16 mouse cellular contexts compared by ENCODE assay signal in the genomic region with DNA sequence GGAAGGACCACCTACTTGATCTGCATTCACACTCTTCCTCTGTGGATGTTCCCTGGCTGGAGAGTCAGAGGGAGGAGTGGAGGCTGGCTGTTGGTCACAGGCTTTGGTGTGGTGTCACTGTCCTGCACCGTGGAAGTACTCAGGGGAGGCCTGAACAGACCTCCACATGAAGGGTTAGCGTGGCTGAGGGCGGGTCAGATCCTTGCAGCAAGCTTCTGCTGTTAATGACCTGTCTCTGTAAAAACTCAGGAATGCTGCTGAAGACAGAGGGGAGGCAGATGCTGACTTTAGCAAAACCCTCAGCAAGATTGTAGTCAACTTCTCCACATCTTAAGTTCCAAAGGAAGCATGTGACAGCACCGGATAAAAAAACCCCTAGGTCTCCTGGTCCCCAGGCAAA. TPM values are rescaled to one million over a fixed set of nuclear protein-coding genes. Genes with fewer than 3 reads are reported as not detected.
DNase-seq lines count a peak whose midpoint lies in the region; ATAC-seq and TF ChIP-seq lines count a peak whose summit lies in the region.
"Had no signal": no experiment of that assay in that cellular context is flagged by ENCODE, and none has a peak within 500 bp of the region (broad histone marks: within the 10 kb centered on the region; RNA-seq: fewer than 3 reads in every experiment).

No protein-coding gene starts in this region.

- H3K4me1 ChIP-seq in heart, embryonic 10.5 days = peaks cover 6% of the 10 kb centered on the region; the same call in 1 of the 2 replicates
- 0 out of 2 replicates have a peak, but pooled peaks cover 3% of the 10 kb centered on the region for H3K4me1 ChIP-seq in lung, adult 2 months (ENCODE audit: control insufficient read depth, insufficient read depth, low read length)
- H3K4me1 ChIP-seq in midbrain, embryonic 13.5 days (replicated peaks) = no peaks in the 10 kb centered on the region
- H3K4me1 ChIP-seq: neural tube, embryonic 12.5 days had no signal

- H3K4me2 ChIP-seq in midbrain, embryonic 13.5 days (replicated peaks) = no peak overlapping the region
- H3K4me2 ChIP-seq: neural tube, embryonic 12.5 days had no signal

- H3K9ac ChIP-seq in midbrain, embryonic 13.5 days (replicated peaks) = no peak overlapping the region
- H3K9ac ChIP-seq: neural tube, embryonic 12.5 days had no signal

- peak; percentile 78 for DNase-seq in heart, adult 11 months
- no peak for DNase-seq in heart, embryonic 10.5 days (ENCODE audit: low spot score)
- DNase-seq in layer of hippocampus, adult 2 months (ENCODE audit: low spot score in 2 of 2) = no peak
- no peak for DNase-seq in layer of hippocampus, adult 18-20 months (ENCODE audit: low spot score in 2 of 2)
- peak; percentile 46 for DNase-seq in lung, postnatal 10 days
- DNase-seq in lung, adult 2 months = no peak
- DNase-seq in right cerebral cortex, postnatal 10 days (ENCODE audit: low spot score in 2 of 2) = no peak
- DNase-seq: adrenal gland, adult 8-10 months; cerebellum, adult 2 months; thymus, postnatal 25 days had no signal

- no peak overlapping the region for H3K27ac ChIP-seq in heart, embryonic 10.5 days
- peak overlapping the region; percentile 75 for H3K27ac ChIP-seq in layer of hippocampus, adult 2 months
- no peak overlapping the region for H3K27ac ChIP-seq in midbrain, embryonic 13.5 days
- H3K27ac ChIP-seq: hindbrain, embryonic 10.5 days; macrophage; neural tube, embryonic 12.5 days had no signal

- no peak for TF ChIP-seq POLR2A in lung, adult 2 months (IDR thresholded peaks at IDR 0.05; ENCODE audit: borderline replicate concordance, extremely low read depth, low read depth, low read length)

- WGBS in heart, embryonic 10.5 days = 67% methylated on average over 4 of the region's 4 CpGs
- 73% methylated on average over 4 of the region's 4 CpGs for WGBS in lung, adult 2 months
- 91% methylated on average over 4 of the region's 4 CpGs for WGBS in midbrain, embryonic 13.5 days

- no peaks in the 10 kb centered on the region for H3K36me3 ChIP-seq in heart, embryonic 10.5 days
- no peaks in the 10 kb centered on the region; the same call in none of the 2 replicates for H3K36me3 ChIP-seq in midbrain, embryonic 13.5 days
- H3K36me3 ChIP-seq: neural tube, embryonic 12.5 days had no signal

- no peak overlapping the region for H3K4me3 ChIP-seq in heart, embryonic 10.5 days
- no peak overlapping the region for H3K4me3 ChIP-seq in layer of hippocampus, adult 2 months
- no peak overlapping the region for H3K4me3 ChIP-seq in lung, adult 2 months (replicated peaks; ENCODE audit: extremely low read depth, low read depth, low read length)
- H3K4me3 ChIP-seq in midbrain, embryonic 13.5 days (replicated peaks) = no peak overlapping the region
- H3K4me3 ChIP-seq: hindbrain, embryonic 10.5 days; neural tube, embryonic 12.5 days had no signal

- no peaks in the 10 kb centered on the region for H3K27me3 ChIP-seq in heart, embryonic 10.5 days (ENCODE audit: insufficient read depth, poor library complexity, severe bottlenecking)
- no peaks in the 10 kb centered on the region for H3K27me3 ChIP-seq in midbrain, embryonic 13.5 days
- H3K27me3 ChIP-seq: neural tube, embryonic 12.5 days had no signal

- no peaks in the 10 kb centered on the region for H3K9me3 ChIP-seq in heart, embryonic 10.5 days
- H3K9me3 ChIP-seq in midbrain, embryonic 13.5 days = no peaks in the 10 kb centered on the region
- H3K9me3 ChIP-seq: hindbrain, embryonic 10.5 days; neural tube, embryonic 12.5 days had no signal

- no peak for ATAC-seq in midbrain, embryonic 13.5 days
- ATAC-seq: inflammation-experienced regulatory T-cells, adult 6 months; midbrain, embryonic 16.5 days had no signal

- TF ChIP-seq CTCF in layer of hippocampus, adult 2 months (conservative IDR thresholded peaks at IDR 0.05) = no peak
- TF ChIP-seq CTCF in lung, adult 2 months (IDR thresholded peaks at IDR 0.05; ENCODE audit: insufficient read depth, low read length) = no peak

RNA-seq across cellular contexts. Expression of a gene that starts 19.0 kb away (rescaled TPM):
- polyA plus RNA-seq in heart, embryonic 10.5 days (2016; fragmentation: Nextera tagmentation; extraction: Ambion mirVana) = 74.8 and 81.9 TPM in 2 replicates
- 10 to 100 TPM; 20.5 to 21.7 TPM for total RNA-seq in layer of hippocampus, adult 2 months (2021)
- total RNA-seq in layer of hippocampus, adult 18-20 months (2021) = 10 to 100 TPM; 21.1 to 21.2 TPM
- 27.7 and 31.2 TPM in 2 replicates for polyA plus RNA-seq in lung, adult 2 months (2012; rRNA removed)
- polyA plus RNA-seq in midbrain, embryonic 13.5 days (2015; fragmentation: Nextera tagmentation; extraction: Ambion mirVana) = 86.4 and 88.0 TPM in 2 replicates

RNA-seq across cellular contexts. Expression of a gene that starts 37.8 kb away (rescaled TPM):
- polyA plus RNA-seq in heart, embryonic 10.5 days (2016; fragmentation: Nextera tagmentation; extraction: Ambion mirVana) = 16.0 and 18.4 TPM in 2 replicates
- total RNA-seq in layer of hippocampus, adult 2 months (2021) = 10 to 100 TPM; 25.8 to 29.0 TPM
- total RNA-seq in layer of hippocampus, adult 18-20 months (2021) = 10 to 100 TPM; 26.8 to 31.0 TPM
- polyA plus RNA-seq in lung, adult 2 months (2012; rRNA removed) = 18.2 and 18.4 TPM in 2 replicates
- 7.8 and 8.3 TPM in 2 replicates for polyA plus RNA-seq in midbrain, embryonic 13.5 days (2015; fragmentation: Nextera tagmentation; extraction: Ambion mirVana)

RNA-seq across cellular contexts. Expression of a gene that starts 43.1 kb away (rescaled TPM):
- polyA plus RNA-seq in heart, embryonic 10.5 days (2016; fragmentation: Nextera tagmentation; extraction: Ambion mirVana) = 96.1 and 97.8 TPM in 2 replicates
- 10 to 100 TPM; 65.4 to 65.6 TPM for total RNA-seq in layer of hippocampus, adult 2 months (2021)
- 10 to 100 TPM; 65.8 to 69.0 TPM for total RNA-seq in layer of hippocampus, adult 18-20 months (2021)
- 72.4 and 88.1 TPM in 2 replicates for polyA plus RNA-seq in lung, adult 2 months (2012; rRNA removed)
- polyA plus RNA-seq in midbrain, embryonic 13.5 days (2015; fragmentation: Nextera tagmentation; extraction: Ambion mirVana) = 69.9 and 79.9 TPM in 2 replicates

RNA-seq across cellular contexts. Expression of a gene that starts 43.2 kb away (rescaled TPM):
- polyA plus RNA-seq in heart, embryonic 10.5 days (2016; fragmentation: Nextera tagmentation; extraction: Ambion mirVana) = 14.1 and 15.3 TPM in 2 replicates
- total RNA-seq in layer of hippocampus, adult 2 months (2021) = 1 to 10 TPM; 1.6 to 2.7 TPM
- total RNA-seq in layer of hippocampus, adult 18-20 months (2021) = 1 to 10 TPM; 2.1 to 2.4 TPM
- polyA plus RNA-seq in lung, adult 2 months (2012; rRNA removed) = 19.9 and 20.8 TPM in 2 replicates
- 6.7 and 6.9 TPM in 2 replicates for polyA plus RNA-seq in midbrain, embryonic 13.5 days (2015; fragmentation: Nextera tagmentation; extraction: Ambion mirVana)

RNA-seq across cellular contexts. Expression of a gene that starts 54.0 kb away (rescaled TPM):
- polyA plus RNA-seq in heart, embryonic 10.5 days (2016; fragmentation: Nextera tagmentation; extraction: Ambion mirVana) = 64.2 and 73.9 TPM in 2 replicates
- total RNA-seq in layer of hippocampus, adult 2 months (2021) = 10 to 100 TPM; 35.4 to 37.3 TPM
- 10 to 100 TPM; 33.1 to 35.0 TPM for total RNA-seq in layer of hippocampus, adult 18-20 months (2021)
- 12.4 and 18.3 TPM in 2 replicates for polyA plus RNA-seq in lung, adult 2 months (2012; rRNA removed)
- 48.4 and 49.2 TPM in 2 replicates for polyA plus RNA-seq in midbrain, embryonic 13.5 days (2015; fragmentation: Nextera tagmentation; extraction: Ambion mirVana)

Comparison
In these comparisons a context has a peak if more than half of its experiments do, and no peak if none do; other contexts are left out.
1. DNase-seq: peak in heart, adult 11 months (single experiment) and lung, postnatal 10 days (single experiment); none in heart, embryonic 10.5 days (single experiment), layer of hippocampus, adult 2 months (0 of 2), layer of hippocampus, adult 18-20 months (0 of 2), lung, adult 2 months (single experiment) and right cerebral cortex, postnatal 10 days (0 of 2).